Mouse (Mus musculus): ENCODE measurements around the gene Ctc1.

- TF ChIP-seq POLR2A (IDR thresholded peaks at IDR 0.05; ENCODE audit: insufficient read depth, low read depth, low read length) = no peak
- TF ChIP-seq CTCF (IDR thresholded peaks at IDR 0.05; ENCODE audit: insufficient read depth, low read depth, low read length) = no peak
These were observed 27.4 kb upstream of the Ctc1 start for GRCm38 (mm10) chr11:68988341-68988740.
